Mouse (Mus musculus): ENCODE results near the gene Hist4h4.

DNA sequence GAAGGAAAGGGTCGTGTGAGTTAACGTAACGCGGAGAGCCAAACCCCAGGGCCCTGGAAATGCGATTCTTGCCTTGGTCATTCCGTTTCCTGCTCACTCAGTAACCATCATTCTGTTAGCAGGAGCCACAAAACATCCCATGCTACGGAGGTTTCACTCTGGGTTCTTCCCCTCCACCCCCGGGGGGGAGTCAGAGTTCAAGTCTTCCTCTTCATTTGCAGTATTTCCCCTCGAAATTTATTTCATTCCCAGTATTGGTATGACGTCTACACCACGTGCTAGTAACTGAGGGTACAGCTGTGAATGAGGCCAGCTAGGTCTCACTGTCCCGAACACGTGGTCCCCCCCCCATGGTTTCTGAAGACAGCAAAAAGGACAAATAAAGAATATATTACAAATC, 5.5 kb upstream of the Hist4h4 start:
- TF ChIP-seq POLR2A (IDR thresholded peaks at IDR 0.05; ENCODE audit: low read depth, low read length) (no peak), CTCF (IDR thresholded peaks at IDR 0.05; ENCODE audit: extremely low read depth, insufficient read length, insufficient replicate concordance, low read depth, low read length) (no peak)
